Mouse (Mus musculus) left cerebral cortex, adult 18-20 months (tissue): Measurements from ENCODE around the gene Slc8b1. TPM values are rescaled to one million over a fixed set of nuclear protein-coding genes. Genes with fewer than 3 reads are reported as not detected.

Experiments
- total RNA-seq, 2 experiments: library from RNA; stranded (reverse); gene quantifications; 2 replicates each; pipeline ENCODE4 v1.2.3; 2021

The Slc8b1 gene
- total RNA-seq, 2 experiments from 2014 or later = 5.8 to 8.1 TPM

Other genes with a start within 250 kb of the Slc8b1 start
- gene Lhx5, start 79.5 kb upstream of the Slc8b1 start, total RNA-seq = not detected
- gene Sdsl, start 38.4 kb upstream of the Slc8b1 start, total RNA-seq = 1 to 10 TPM; 7.9 to 8.6 TPM
- not detected for gene Sds, start 34.6 kb upstream of the Slc8b1 start, total RNA-seq
- gene Plbd2, start 7.5 kb upstream of the Slc8b1 start, total RNA-seq = 10 to 100 TPM; 54.5 to 57.2 TPM
- 10 to 100 TPM; 34.9 to 35.8 TPM for gene Tpcn1, start 77.5 kb downstream of the Slc8b1 start, total RNA-seq
- 1 to 10 TPM in 1 of 2 experiments, under 1 TPM in 1; 0.70 to 1.3 TPM for gene Iqcd, start 77.8 kb downstream of the Slc8b1 start, total RNA-seq
- 10 to 100 TPM; 28.7 to 31.0 TPM for gene Rita1, start 101.4 kb downstream of the Slc8b1 start, total RNA-seq
- gene Ddx54, start 101.6 kb downstream of the Slc8b1 start, total RNA-seq = 10 to 100 TPM; 34.0 to 41.6 TPM
- gene Cfap73, start 123.1 kb downstream of the Slc8b1 start, total RNA-seq = not detected
- gene Rasal1, start 137.6 kb downstream of the Slc8b1 start, total RNA-seq = 10 to 100 TPM; 70.5 to 83.0 TPM
- 10 to 100 TPM; 73.1 to 78.8 TPM for gene Dtx1, start 200.8 kb downstream of the Slc8b1 start, total RNA-seq
- under 1 TPM in 1 of 2 experiments, not detected in 1; 0.26 TPM for gene Oas2, start 238.7 kb downstream of the Slc8b1 start, total RNA-seq